Mouse (Mus musculus): ENCODE data around the gene Slc18a3.

The Slc18a3 gene

GRCm38 (mm10) chr14:32463211-32464040, 1.2 kb downstream of the Slc18a3 start:
- no peak for DNase-seq (ENCODE audit: inconsistent age in 2 of 2, low spot score in 1 of 2)

GRCm38 (mm10) chr14:32452552-32452951, 12.1 kb downstream of the Slc18a3 start:
- no peak for DNase-seq (ENCODE audit: inconsistent age in 2 of 2, low spot score in 1 of 2)

- no peak for DNase-seq (ENCODE audit: inconsistent age in 2 of 2, low spot score in 1 of 2)
Observed at GRCm38 (mm10) chr14:32446989-32447388, 17.7 kb downstream of the Slc18a3 start.

GRCm38 (mm10) chr14:32443446-32443845, 21.2 kb downstream of the Slc18a3 start:
- DNase-seq (ENCODE audit: inconsistent age in 2 of 2, low spot score in 1 of 2): no peak

- DNase-seq (ENCODE audit: inconsistent age in 2 of 2, low spot score in 1 of 2): no peak
Observed at GRCm38 (mm10) chr14:32439744-32440143, 24.9 kb downstream of the Slc18a3 start.

- DNase-seq (ENCODE audit: inconsistent age in 2 of 2, low spot score in 1 of 2): no peak
Observed at GRCm38 (mm10) chr14:32439316-32439715, 25.3 kb downstream of the Slc18a3 start.

- no peak for DNase-seq (ENCODE audit: inconsistent age in 2 of 2, low spot score in 1 of 2)
Observed at GRCm38 (mm10) chr14:32437352-32437793, 27.3 kb downstream of the Slc18a3 start.

GRCm38 (mm10) chr14:32429030-32429602, 35.5 kb downstream of the Slc18a3 start:
- DNase-seq (ENCODE audit: inconsistent age in 2 of 2, low spot score in 1 of 2): no peak

GRCm38 (mm10) chr14:32423946-32424345, 40.7 kb downstream of the Slc18a3 start:
- DNase-seq (ENCODE audit: inconsistent age in 2 of 2, low spot score in 1 of 2): no peak

GRCm38 (mm10) chr14:32418747-32419146, 45.9 kb downstream of the Slc18a3 start:
- no peak for DNase-seq (ENCODE audit: inconsistent age in 2 of 2, low spot score in 1 of 2)

Data from adrenal gland, adult (tissue).